Mouse (Mus musculus) hindlimb bud, embryonic 11.5 days (tissue): Measurements from ENCODE around the gene Calhm2.

Experiments
- DNase-seq: peaks from one replicate; pipeline ENCODE4 v3.0.0-alpha.2; 2012; ENCODE audit warnings: low read depth, low spot score; ENCODE audit errors: extremely low spot score

Gene Calhm2

DNA sequence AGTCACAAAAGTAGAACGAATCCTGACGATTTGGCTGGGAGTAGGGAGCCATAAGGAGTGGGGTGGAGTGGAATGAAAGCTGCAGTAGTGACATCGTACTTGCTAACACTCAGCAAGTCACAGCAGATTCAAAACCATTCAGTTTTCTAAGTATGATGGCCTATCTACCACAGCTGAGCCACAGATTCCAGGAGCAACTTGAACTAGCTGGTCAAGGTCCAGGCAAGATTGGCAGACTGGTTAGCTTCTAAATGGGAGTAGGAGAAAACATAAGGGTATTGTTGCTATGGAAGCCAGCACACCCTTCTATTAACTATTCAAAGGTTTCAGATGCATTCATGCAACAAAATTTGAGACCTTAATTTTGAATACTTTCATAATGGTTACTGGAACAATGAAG lies 49.9 kb downstream of the Calhm2 start:
- no peak for DNase-seq

DNA sequence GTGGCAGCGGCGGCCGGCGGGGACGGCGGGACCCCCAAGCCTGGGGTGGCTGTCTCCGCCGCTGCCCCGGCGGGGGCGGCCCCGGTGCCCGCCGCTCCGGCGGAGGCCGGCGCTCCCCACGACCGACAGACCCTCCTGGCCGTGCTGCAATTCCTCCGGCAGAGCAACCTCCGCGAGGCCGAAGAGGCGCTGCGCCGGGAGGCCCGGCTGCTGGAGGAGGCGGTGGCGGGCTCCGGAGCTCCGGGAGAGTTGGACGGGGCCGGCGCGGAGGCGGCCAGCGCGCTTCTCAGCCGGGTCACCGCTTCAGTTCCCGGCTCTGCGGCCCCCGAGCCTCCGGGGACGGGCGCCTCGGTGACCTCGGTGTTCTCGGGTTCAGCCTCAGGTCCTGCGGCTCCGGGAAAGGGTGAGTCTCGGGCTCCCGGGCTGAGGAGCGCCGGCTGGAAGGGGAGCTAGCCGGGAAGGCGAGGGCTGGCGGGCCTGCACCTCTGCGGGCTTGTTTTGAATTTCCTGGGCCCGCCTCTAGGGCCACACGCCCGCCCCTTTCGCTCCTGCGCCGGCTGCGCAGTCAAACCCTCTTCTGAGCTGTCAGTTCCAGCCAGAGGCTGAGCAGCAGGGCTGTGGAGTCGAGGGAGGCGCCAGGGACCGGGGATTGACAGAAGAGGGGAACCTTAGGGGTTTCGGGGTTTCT lies 70.0 kb downstream of the Calhm2 start:
- DNase-seq = no peak

DNA sequence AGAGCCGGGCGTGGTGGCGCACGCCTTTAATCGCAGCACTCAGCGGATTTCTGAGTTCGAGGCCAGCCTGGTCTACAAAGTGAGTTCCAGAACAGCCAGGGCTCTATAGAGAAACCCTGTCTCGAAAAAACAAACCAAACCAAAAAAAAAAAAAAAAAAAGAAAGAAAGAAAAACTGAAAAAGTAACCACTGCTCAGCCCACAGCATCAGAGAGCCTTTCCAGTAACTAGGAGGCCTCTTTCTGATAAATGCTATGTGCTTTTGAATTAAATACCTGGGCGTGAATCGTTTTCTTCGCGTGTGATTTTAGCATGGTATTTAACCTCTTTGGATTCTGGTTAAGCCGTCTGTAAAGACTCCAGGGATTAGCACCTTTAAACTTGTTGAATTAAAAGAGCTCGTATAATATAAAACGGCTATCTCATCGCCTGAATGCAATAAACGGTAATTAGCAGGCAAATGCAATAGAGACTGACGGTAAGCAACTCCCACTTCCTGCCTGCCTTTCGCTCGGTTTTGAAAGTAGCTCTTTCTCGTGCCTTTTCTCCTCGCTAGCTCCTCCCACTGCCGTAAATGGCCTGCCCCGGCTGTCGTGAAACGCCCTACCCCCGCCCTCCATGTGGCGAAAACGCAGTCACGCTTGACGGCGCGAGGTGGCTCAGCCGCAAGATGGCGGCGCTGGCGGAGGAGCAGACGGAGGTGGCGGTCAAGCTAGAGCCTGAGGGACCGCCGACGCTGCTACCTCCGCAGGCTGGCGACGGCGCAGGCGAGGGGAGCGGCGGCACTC lies 70.8 kb downstream of the Calhm2 start, which contains the start of gene Taf5:
Taf5 (plus strand) TSS at position 651 of the 787 bp plus-strand sequence.
- DNase-seq = peak; percentile 94

DNA sequence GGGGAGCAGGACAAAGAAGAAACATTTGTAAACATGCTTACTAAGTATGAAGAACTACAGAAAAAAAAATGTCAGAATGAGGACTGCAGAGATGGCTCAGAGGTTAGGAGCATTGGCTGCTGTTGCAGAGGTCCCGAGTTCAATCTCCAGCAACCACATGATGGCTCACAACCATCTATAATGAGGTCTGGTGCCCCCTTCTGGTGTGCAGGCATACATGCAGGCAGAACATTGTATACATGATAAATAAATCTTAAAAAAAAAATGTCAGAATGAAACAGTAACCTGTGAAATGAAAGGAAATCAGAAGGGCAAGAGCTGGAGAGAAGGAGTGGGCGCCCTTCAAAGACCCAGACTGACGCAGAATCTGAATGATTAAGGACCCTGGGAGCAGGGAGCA lies 72.2 kb downstream of the Calhm2 start:
- DNase-seq = no peak

DNA sequence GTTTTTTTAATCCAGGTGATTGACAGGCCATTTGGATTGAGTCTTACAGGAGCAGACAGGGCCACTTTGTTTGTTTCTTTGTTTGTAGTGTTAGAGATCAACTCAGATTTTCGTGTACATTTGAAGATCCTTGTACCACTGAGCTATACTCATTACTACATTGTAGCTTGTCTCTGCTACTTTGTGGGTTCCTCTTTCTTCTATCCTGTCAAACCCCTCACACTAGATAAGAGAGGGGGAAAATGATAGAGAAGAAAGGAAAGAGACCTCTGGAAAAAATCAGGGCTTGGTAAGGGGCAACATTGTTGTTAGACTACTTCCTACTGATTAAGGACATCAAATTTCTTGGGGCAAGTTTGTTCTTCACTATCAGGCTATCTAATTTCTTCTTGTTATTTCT lies 80.4 kb downstream of the Calhm2 start:
- DNase-seq = no peak
